Mouse (Mus musculus) embryonic facial prominence, embryonic 15.5 days (tissue): ENCODE measurements around the gene St8sia4. TPM values are rescaled to one million over a fixed set of nuclear protein-coding genes. Genes with fewer than 3 reads are reported as not detected.
"Not testable (repeated sequence)": the region's sequence is repeated elsewhere in the genome, so short reads cannot be mapped to it uniquely, and the experiment has no call there.

Experiments used
- ATAC-seq: fragments of 200-750 bp; cut with Nextera tagmentation; 2 replicates; pipeline ENCODE4 v1.8.0; 2017; ENCODE audit warnings: low read depth, moderate TSS enrichment; ENCODE audit not compliant: insufficient number of reproducible peaks, low FRiP score, low TSS enrichment
- H3K27ac ChIP-seq: fragments of 300-500 bp; sonication (generic); replicated peaks from 2 replicates; pipeline ENCODE4 v1.5.1; 2015; ENCODE audit warnings: mild to moderate bottlenecking, inconsistent platforms
- H3K27me3 ChIP-seq: fragments of 300-500 bp; sonication (generic); 2 replicates; pipeline ENCODE4 v1.6.1; 2015; ENCODE audit warnings: inconsistent platforms
- H3K36me3 ChIP-seq: fragments of 300-500 bp; sonication (generic); 2 replicates; pipeline ENCODE4 v1.6.1; 2015; ENCODE audit warnings: mild to moderate bottlenecking, inconsistent platforms
- H3K4me1 ChIP-seq: fragments of 300-500 bp; sonication (generic); 2 replicates; pipeline ENCODE4 v1.6.1; 2015; ENCODE audit warnings: inconsistent platforms
- H3K4me2 ChIP-seq: fragments of 300-500 bp; sonication (generic); replicated peaks from 2 replicates; pipeline ENCODE4 v1.6.1; 2015; ENCODE audit warnings: mild to moderate bottlenecking, inconsistent platforms
- H3K4me3 ChIP-seq: fragments of 300-500 bp; sonication (generic); replicated peaks from 2 replicates; pipeline ENCODE4 v1.5.1; 2015; ENCODE audit warnings: mild to moderate bottlenecking, inconsistent platforms
- H3K9ac ChIP-seq: fragments of 300-500 bp; sonication (generic); 2 replicates; pipeline ENCODE4 v1.6.1; 2015; ENCODE audit warnings: inconsistent platforms
- H3K9me3 ChIP-seq: fragments of 300-500 bp; sonication (generic); replicated peaks from 2 replicates; pipeline ENCODE4 v1.6.1; 2016; ENCODE audit warnings: inconsistent platforms
- WGBS: fragments of 180-500 bp; shearing (Covaris S2); methylation state at CpG from one replicate; pipeline ENCODE4 v1.1.7; 2015; 5-methylcytosine and 5-hydroxymethylcytosine counted together
- polyA plus RNA-seq: library from polyadenylated mRNA; unstranded; fragments of >200 nt; fragmentation: Nextera tagmentation; extraction: Ambion mirVana; gene quantifications from 2 replicates; pipeline ENCODE4 v1.2.1, GENCODE M21; 2015

Gene St8sia4
- polyA plus RNA-seq, 1 experiment from 2014 or later, result 3.8 TPM

DNA sequence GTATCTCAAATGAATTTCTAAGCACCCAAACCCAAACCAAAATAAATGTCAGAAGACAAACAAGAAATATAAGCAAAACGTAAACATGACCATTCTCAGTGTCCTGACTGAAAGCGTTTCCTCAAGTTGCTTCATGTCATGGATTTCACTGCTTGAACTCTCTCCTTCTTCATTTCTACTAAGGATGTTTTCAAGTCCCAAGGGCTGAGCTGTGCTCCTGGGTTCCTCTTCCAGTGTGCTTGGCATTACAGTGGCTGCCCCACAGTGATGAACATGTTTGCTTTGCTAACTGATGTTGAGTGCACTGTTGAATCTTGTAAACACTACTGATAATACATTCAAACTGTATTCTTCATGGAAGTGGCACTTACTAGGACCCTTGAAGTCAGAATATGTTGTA, 76.3 kb downstream of the St8sia4 start:
- 75% methylated on average over 2 of the region's 2 CpGs for WGBS
- no peaks in the 10 kb centered on the region for H3K4me1 ChIP-seq
- no peak for ATAC-seq

GRCm38 (mm10) chr1:95590108-95590507, 77.3 kb downstream of the St8sia4 start:
- 53% methylated on average over 2 of the region's 2 CpGs for WGBS
- ATAC-seq, result no peak
- Histone ChIP-seq H3K9ac (no peak overlapping the region), H3K4me2 (no peak overlapping the region), H3K36me3 (no peaks in the 10 kb centered on the region), H3K27me3 (no peaks in the 10 kb centered on the region), H3K27ac (no peak overlapping the region), H3K4me1 (no peaks in the 10 kb centered on the region), H3K4me3 (no peak overlapping the region), H3K9me3 (no peaks in the 10 kb centered on the region)

More for the DNA sequence above, 76.3 kb downstream of the St8sia4 start:
- Histone ChIP-seq H3K36me3 (no peaks in the 10 kb centered on the region), H3K27ac (no peak overlapping the region), H3K4me2 (no peak overlapping the region), H3K27me3 (no peaks in the 10 kb centered on the region), H3K4me3 (no peak overlapping the region), H3K9ac (no peak overlapping the region), H3K9me3 (no peaks in the 10 kb centered on the region)

DNA sequence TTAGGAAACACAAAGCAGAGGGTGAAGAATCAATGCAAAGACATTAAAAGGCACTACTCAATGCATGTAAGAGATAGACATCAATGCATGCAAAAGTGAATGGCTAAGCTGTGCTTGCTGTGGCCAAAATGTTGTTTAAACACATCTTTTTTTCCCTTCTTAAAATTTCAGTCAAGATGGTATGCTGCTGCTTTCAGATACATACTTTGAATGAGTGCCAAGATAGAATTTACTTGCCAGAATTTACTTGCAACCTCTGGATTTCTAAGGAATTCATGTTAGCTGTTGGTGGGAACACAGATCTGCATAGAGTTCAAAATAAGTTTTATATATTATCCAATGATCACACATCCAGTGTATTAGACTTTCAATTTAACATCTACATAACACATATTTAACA, 77.9 kb downstream of the St8sia4 start:
- ATAC-seq, result no peak

GRCm38 (mm10) chr1:95583310-95583709, 84.1 kb downstream of the St8sia4 start:
- no peaks in the 10 kb centered on the region for H3K36me3 ChIP-seq
- 80% methylated on average over 1 of the region's 1 CpGs for WGBS
- H3K4me1 ChIP-seq, result 0 out of 2 replicates have a peak, but pooled peaks cover 6% of the 10 kb centered on the region
- H3K27me3 ChIP-seq, result no peaks in the 10 kb centered on the region
- no peak overlapping the region for H3K4me3 ChIP-seq
- H3K9ac ChIP-seq, result no peak overlapping the region
- H3K27ac ChIP-seq, result no peak overlapping the region
- H3K9me3 ChIP-seq, result no peaks in the 10 kb centered on the region
- H3K4me2 ChIP-seq, result no peak overlapping the region
- ATAC-seq, result no peak

More for the DNA sequence above, 77.9 kb downstream of the St8sia4 start:
- Histone ChIP-seq H3K27ac (no peak overlapping the region), H3K9ac (no peak overlapping the region), H3K4me1 (no peaks in the 10 kb centered on the region), H3K4me3 (no peak overlapping the region), H3K4me2 (no peak overlapping the region), H3K36me3 (no peaks in the 10 kb centered on the region), H3K9me3 (no peaks in the 10 kb centered on the region), H3K27me3 (no peaks in the 10 kb centered on the region)

GRCm38 (mm10) chr1:95582264-95582663, 85.1 kb downstream of the St8sia4 start:
- no peaks in the 10 kb centered on the region for H3K27me3 ChIP-seq
- H3K27ac ChIP-seq, result no peak overlapping the region
- peak; percentile 69; the same call in 1 of the 2 replicates for ATAC-seq
- H3K9me3 ChIP-seq, result no peaks in the 10 kb centered on the region
- H3K9ac ChIP-seq, result no peak overlapping the region
- 0 out of 2 replicates have a peak, but pooled peaks cover 6% of the 10 kb centered on the region for H3K4me1 ChIP-seq
- WGBS, result 25% methylated on average over 1 of the region's 1 CpGs
- H3K4me2 ChIP-seq, result no peak overlapping the region
- no peaks in the 10 kb centered on the region for H3K36me3 ChIP-seq
- H3K4me3 ChIP-seq, result no peak overlapping the region

DNA sequence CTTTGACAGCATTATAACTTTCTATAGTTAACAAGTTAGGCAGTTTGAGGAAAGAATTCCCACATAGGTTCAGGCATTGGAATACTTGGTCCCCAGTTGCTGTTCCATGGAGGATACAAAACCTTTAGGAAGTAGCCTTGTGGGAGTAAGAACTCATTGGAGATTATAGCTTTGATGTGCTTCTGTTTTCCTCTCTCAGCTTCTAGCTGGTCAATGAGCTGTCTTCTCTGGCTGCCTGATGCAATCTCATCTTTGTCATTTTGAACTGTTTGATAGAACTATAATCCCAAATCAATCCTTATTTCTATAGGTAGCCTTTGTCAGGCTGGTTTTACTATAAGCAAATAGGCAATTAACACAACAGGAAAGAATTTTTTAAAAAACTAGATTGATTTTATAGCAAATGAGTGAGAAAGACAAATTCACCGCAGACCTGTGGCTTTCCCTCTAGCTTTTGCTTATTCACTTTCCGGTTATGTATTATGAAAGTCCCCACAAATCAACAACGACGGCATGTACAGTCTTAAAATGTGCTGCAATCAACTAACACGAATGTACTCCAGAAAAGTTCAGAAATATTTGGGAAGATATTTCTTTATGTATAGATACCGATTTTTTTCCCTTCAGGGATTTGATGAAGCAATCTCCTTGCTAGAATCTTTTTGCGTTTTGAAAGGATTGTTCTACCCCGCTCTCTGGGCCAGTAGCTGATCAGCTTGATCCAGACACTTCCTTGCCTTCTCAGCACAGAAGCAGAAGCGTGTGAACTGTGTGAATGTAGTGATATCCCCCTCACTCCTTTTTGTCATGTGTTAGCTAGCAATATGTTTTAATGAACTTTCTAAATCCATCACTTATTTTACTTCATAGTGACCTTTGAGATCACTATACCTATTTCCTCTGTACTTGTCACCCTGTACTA, 94.5 kb downstream of the St8sia4 start:
- Histone ChIP-seq H3K36me3 (no peaks in the 10 kb centered on the region), H3K9ac (no peak overlapping the region), H3K9me3 (no peaks in the 10 kb centered on the region), H3K4me2 (no peak overlapping the region), H3K27ac (no peak overlapping the region), H3K4me1 (no peaks in the 10 kb centered on the region), H3K27me3 (no peaks in the 10 kb centered on the region), H3K4me3 (no peak overlapping the region)
- 86% methylated on average over 9 of the region's 9 CpGs for WGBS
- ATAC-seq, result no peak

GRCm38 (mm10) chr1:95571106-95571505, 96.3 kb downstream of the St8sia4 start:
- H3K27ac ChIP-seq, result no peak overlapping the region
- H3K4me1 ChIP-seq, result no peaks in the 10 kb centered on the region
- H3K36me3 ChIP-seq, result no peaks in the 10 kb centered on the region
- H3K9me3 ChIP-seq, result no peaks in the 10 kb centered on the region
- ATAC-seq, result no peak
- no peak overlapping the region for H3K4me3 ChIP-seq
- 54% methylated on average over 1 of the region's 1 CpGs for WGBS
- H3K27me3 ChIP-seq, result no peaks in the 10 kb centered on the region
- H3K9ac ChIP-seq, result no peak overlapping the region
- no peak overlapping the region for H3K4me2 ChIP-seq

DNA sequence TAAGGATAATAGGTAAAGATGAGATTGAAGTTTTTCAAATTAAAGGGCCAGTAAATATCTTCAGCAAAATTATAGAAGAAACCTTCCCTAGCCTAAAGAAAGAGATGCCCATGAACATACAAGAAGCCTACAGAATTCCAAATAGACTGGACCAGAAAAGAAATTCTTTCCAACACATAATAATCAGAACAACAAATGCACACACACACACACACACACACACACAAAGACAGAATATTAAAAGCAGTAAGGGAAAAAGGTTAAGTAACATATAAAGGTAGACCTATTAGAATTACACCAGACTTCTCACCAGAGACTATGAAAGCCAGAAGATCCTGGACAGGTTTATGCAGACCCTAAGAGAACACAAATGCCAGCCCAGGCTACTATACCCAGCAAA, 112.8 kb downstream of the St8sia4 start:
- not testable (repeated sequence) for H3K9me3 ChIP-seq, H3K4me1 ChIP-seq, H3K36me3 ChIP-seq, ATAC-seq, H3K9ac ChIP-seq, H3K27ac ChIP-seq, H3K4me2 ChIP-seq, H3K27me3 ChIP-seq, H3K4me3 ChIP-seq

DNA sequence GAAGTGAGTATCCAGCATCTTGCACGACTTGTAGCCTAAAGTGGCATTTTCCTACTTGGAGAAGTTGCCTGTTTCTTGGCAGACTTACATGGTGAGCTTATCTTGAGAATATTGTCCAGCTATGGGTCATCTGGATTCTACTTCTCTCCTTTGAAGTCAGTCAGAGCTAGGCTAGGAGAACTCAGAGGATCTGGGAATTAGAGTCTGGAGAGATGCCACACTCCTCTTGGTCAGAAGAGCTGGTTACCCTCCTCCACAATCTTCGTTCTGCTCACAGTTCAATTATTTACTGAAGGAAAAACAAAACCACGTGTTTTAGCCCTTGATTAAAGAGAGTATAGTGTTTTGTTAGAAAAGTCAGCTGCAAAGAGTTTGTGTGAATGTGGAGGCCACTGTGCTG, 125.9 kb downstream of the St8sia4 start:
- no peak overlapping the region for H3K27ac ChIP-seq
- H3K9me3 ChIP-seq, result no peaks in the 10 kb centered on the region
- no peaks in the 10 kb centered on the region for H3K4me1 ChIP-seq
- H3K27me3 ChIP-seq, result no peaks in the 10 kb centered on the region
- H3K9ac ChIP-seq, result no peak overlapping the region
- no peak overlapping the region for H3K4me3 ChIP-seq
- H3K4me2 ChIP-seq, result no peak overlapping the region
- no peak for ATAC-seq
- H3K36me3 ChIP-seq, result no peaks in the 10 kb centered on the region
- 32% methylated on average over 3 of the region's 3 CpGs for WGBS
